Mouse (Mus musculus): ENCODE data around the gene Cldnd1. TPM values are rescaled to one million over a fixed set of nuclear protein-coding genes. Genes with fewer than 3 reads are reported as not detected.

Gene Cldnd1
- polyA plus RNA-seq, 1 experiment from 2014 or later: 142 TPM

Small RNA genes lying within 50 kb of the gene (microRNA-seq; reads per million reads assigned to microRNA genes)
- not detected for gene Gm27564

Other genes with a start within 250 kb of the Cldnd1 start
- gene St3gal6, start 203.7 kb upstream of the Cldnd1 start, polyA plus RNA-seq (2015; fragmentation: Nextera tagmentation; extraction: Ambion mirVana): 17.9 and 18.6 TPM in 2 replicates
- gene Gm813, start 110.9 kb upstream of the Cldnd1 start, polyA plus RNA-seq (2015; fragmentation: Nextera tagmentation; extraction: Ambion mirVana): not detected in 2 replicates
- not detected in 2 replicates for gene E330017A01Rik, start 89.2 kb upstream of the Cldnd1 start, polyA plus RNA-seq (2015; fragmentation: Nextera tagmentation; extraction: Ambion mirVana)
- gene Cpox, start 57.6 kb upstream of the Cldnd1 start, polyA plus RNA-seq (2015; fragmentation: Nextera tagmentation; extraction: Ambion mirVana): 20.7 and 20.9 TPM in 2 replicates
- 0.11 TPM in 1 of 2 replicates, not detected in the other for gene Gpr15, start 8.8 kb upstream of the Cldnd1 start, polyA plus RNA-seq (2015; fragmentation: Nextera tagmentation; extraction: Ambion mirVana)
- not detected in 2 replicates for gene Olfr172, start 35.3 kb downstream of the Cldnd1 start, polyA plus RNA-seq (2015; fragmentation: Nextera tagmentation; extraction: Ambion mirVana)
- gene Olfr173, start 72.4 kb downstream of the Cldnd1 start, polyA plus RNA-seq (2015; fragmentation: Nextera tagmentation; extraction: Ambion mirVana): not detected in 2 replicates
- not detected in 2 replicates for gene Olfr175-ps1, start 98.9 kb downstream of the Cldnd1 start, polyA plus RNA-seq (2015; fragmentation: Nextera tagmentation; extraction: Ambion mirVana)
- gene Olfr177, start 146.9 kb downstream of the Cldnd1 start, polyA plus RNA-seq (2015; fragmentation: Nextera tagmentation; extraction: Ambion mirVana): not detected in 2 replicates
- gene Olfr178, start 164.2 kb downstream of the Cldnd1 start, polyA plus RNA-seq (2015; fragmentation: Nextera tagmentation; extraction: Ambion mirVana): not detected in 2 replicates
- gene Olfr181, start 200.8 kb downstream of the Cldnd1 start, polyA plus RNA-seq (2015; fragmentation: Nextera tagmentation; extraction: Ambion mirVana): not detected in 2 replicates
- gene Olfr180, start 201.5 kb downstream of the Cldnd1 start, polyA plus RNA-seq (2015; fragmentation: Nextera tagmentation; extraction: Ambion mirVana): not detected in 2 replicates